Mouse (Mus musculus): ENCODE results near the gene Tomm6. TPM values are rescaled to one million over a fixed set of nuclear protein-coding genes. Genes with fewer than 3 reads are reported as not detected.

Tomm6 gene
- polyA plus RNA-seq, 1 experiment, result 167 TPM

GRCm38 (mm10) chr17:47642992-47643391 is 45.2 kb downstream of the Tomm6 start:
- TF ChIP-seq CTCF (IDR thresholded peaks at IDR 0.05; ENCODE audit: borderline replicate concordance, insufficient read depth, low read depth, low read length) (no peak), POLR2A (IDR thresholded peaks at IDR 0.05; ENCODE audit: borderline replicate concordance, insufficient read depth, low read length) (no peak)
- 88% methylated on average over 2 of the region's 2 CpGs for WGBS
- Histone ChIP-seq H3K4me3 (replicated peaks; ENCODE audit: insufficient read depth, low read depth, low read length) (no peak overlapping the region), H3K27me3 (ENCODE audit: control insufficient read depth, insufficient read depth, low read length) (no peaks in the 10 kb centered on the region), H3K27ac (ENCODE audit: insufficient read depth, low read length) (no peak overlapping the region), H3K4me1 (ENCODE audit: control insufficient read depth, insufficient read depth, low read length) (no peaks in the 10 kb centered on the region)
- DNase-seq, result no peak

Other genes starting within 250 kb of the Tomm6 start
- gene Taf8, start 186.1 kb downstream of the Tomm6 start, polyA plus RNA-seq (2012; rRNA removed), result 30.7 and 32.0 TPM in 2 replicates
- gene Ccnd3, start 183.3 kb downstream of the Tomm6 start, polyA plus RNA-seq (2012; rRNA removed), result 50.5 and 57.3 TPM in 2 replicates
- gene Bysl, start 76.9 kb downstream of the Tomm6 start, polyA plus RNA-seq (2012; rRNA removed), result 13.6 and 14.9 TPM in 2 replicates
- gene Med20, start 76.8 kb downstream of the Tomm6 start, polyA plus RNA-seq (2012; rRNA removed), result 43.7 and 47.1 TPM in 2 replicates
- 1.7 and 2.1 TPM in 2 replicates for gene Gm20517, start 76.8 kb downstream of the Tomm6 start, polyA plus RNA-seq (2012; rRNA removed)
- 11.1 and 11.2 TPM in 2 replicates for gene Usp49, start 57.7 kb downstream of the Tomm6 start, polyA plus RNA-seq (2012; rRNA removed)
- gene Frs3, start 644 bp upstream of the Tomm6 start, polyA plus RNA-seq (2012; rRNA removed), result 46.5 and 51.3 TPM in 2 replicates
- gene Gm21981, start 6.1 kb upstream of the Tomm6 start, polyA plus RNA-seq (2012; rRNA removed), result 6.6 and 7.0 TPM in 2 replicates
- gene Prickle4, start 6.3 kb upstream of the Tomm6 start, polyA plus RNA-seq (2012; rRNA removed), result 1.5 and 2.4 TPM in 2 replicates
- 0.13 and 0.31 TPM in 2 replicates for gene Pgc, start 38.5 kb upstream of the Tomm6 start, polyA plus RNA-seq (2012; rRNA removed)
- 26.4 and 27.5 TPM in 2 replicates for gene Tfeb, start 48.6 kb upstream of the Tomm6 start, polyA plus RNA-seq (2012; rRNA removed)
- gene Mdfi, start 146.3 kb upstream of the Tomm6 start, polyA plus RNA-seq (2012; rRNA removed), result 24.1 and 32.5 TPM in 2 replicates
- 52.4 and 55.4 TPM in 2 replicates for gene Foxp4, start 236.3 kb upstream of the Tomm6 start, polyA plus RNA-seq (2012; rRNA removed)